Mouse (Mus musculus): ENCODE results near the gene Sft2d2. TPM values are rescaled to one million over a fixed set of nuclear protein-coding genes. Genes with fewer than 3 reads are reported as not detected.
A peak's percentile ranks its signal among the peaks of the same experiment; 100 is the strongest.

The Sft2d2 gene
- polyA plus RNA-seq, 1 experiment, result 19.4 TPM

- no peak overlapping the region for H3ac ChIP-seq (ENCODE audit: control insufficient read depth, insufficient read length)
- H3K4me3 ChIP-seq, result no peak overlapping the region
- no peaks in the 10 kb centered on the region for H3K27me3 ChIP-seq (ENCODE audit: control insufficient read depth, insufficient read depth, insufficient read length)
- peaks cover 7% of the 10 kb centered on the region for H3K79me2 ChIP-seq (ENCODE audit: control insufficient read depth, insufficient read depth)
- TF ChIP-seq E2F4 (IDR thresholded peaks at IDR 0.05; ENCODE audit: insufficient read depth) (no peak), REST (IDR thresholded peaks at IDR 0.05; ENCODE audit: insufficient read depth, insufficient read length) (no peak), CEBPB (IDR thresholded peaks at IDR 0.05; ENCODE audit: insufficient read depth, poor library complexity, severe bottlenecking) (no peak), POLR2A (IDR thresholded peaks at IDR 0.05; ENCODE audit: insufficient read length, low read depth) (no peak), USF1 (IDR thresholded peaks at IDR 0.05; ENCODE audit: low read depth) (no peak), MYOG (IDR thresholded peaks at IDR 0.05; ENCODE audit: control insufficient read depth in 1 of 3, insufficient read depth in 1 of 3, insufficient read length in 2 of 3, low read depth in 2 of 3) (no peak), MYOD1 (IDR thresholded peaks at IDR 0.05; ENCODE audit: control insufficient read depth in 1 of 3, insufficient read length in 2 of 3, low read depth in 2 of 3) (no peak), POLR2AphosphoS2 (IDR thresholded peaks at IDR 0.05; ENCODE audit: insufficient read length, low read depth) (no peak), TCF3 (IDR thresholded peaks at IDR 0.05; ENCODE audit: insufficient read length, low read depth) (no peak), SRF (IDR thresholded peaks at IDR 0.05; ENCODE audit: control insufficient read depth, insufficient read length, low read depth) (no peak), MAX (IDR thresholded peaks at IDR 0.05; ENCODE audit: low read depth) (no peak), TCF12 (IDR thresholded peaks at IDR 0.05; ENCODE audit: insufficient read depth, poor library complexity, severe bottlenecking) (no peak)
- no peaks in the 10 kb centered on the region for H3K36me3 ChIP-seq (ENCODE audit: control insufficient read depth, insufficient read depth)
- H3K4me2 ChIP-seq (ENCODE audit: low read depth), result no peak overlapping the region
Observed at GRCm38 (mm10) chr1:165197875-165198274, 3.6 kb upstream of the Sft2d2 start.

GRCm38 (mm10) chr1:165195396-165195960, 1.2 kb upstream of the Sft2d2 start:
- TF ChIP-seq CEBPB (IDR thresholded peaks at IDR 0.05; ENCODE audit: insufficient read depth, poor library complexity, severe bottlenecking) (no peak), REST (IDR thresholded peaks at IDR 0.05; ENCODE audit: insufficient read depth, insufficient read length) (no peak), TCF12 (IDR thresholded peaks at IDR 0.05; ENCODE audit: insufficient read depth, poor library complexity, severe bottlenecking) (no peak), E2F4 (IDR thresholded peaks at IDR 0.05; ENCODE audit: insufficient read depth) (no peak), MYOD1 (IDR thresholded peaks at IDR 0.05; ENCODE audit: control insufficient read depth in 1 of 3, insufficient read length in 2 of 3, low read depth in 2 of 3) (no peak), POLR2A (IDR thresholded peaks at IDR 0.05; ENCODE audit: insufficient read length, low read depth) (no peak), MYOG (IDR thresholded peaks at IDR 0.05; ENCODE audit: control insufficient read depth in 1 of 3, insufficient read depth in 1 of 3, insufficient read length in 2 of 3, low read depth in 2 of 3) (no peak), POLR2AphosphoS2 (IDR thresholded peaks at IDR 0.05; ENCODE audit: insufficient read length, low read depth) (no peak), TCF3 (IDR thresholded peaks at IDR 0.05; ENCODE audit: insufficient read length, low read depth) (no peak), USF1 (IDR thresholded peaks at IDR 0.05; ENCODE audit: low read depth) (no peak), SRF (IDR thresholded peaks at IDR 0.05; ENCODE audit: control insufficient read depth, insufficient read length, low read depth) (no peak), MAX (IDR thresholded peaks at IDR 0.05; ENCODE audit: low read depth) (no peak)
- no peaks in the 10 kb centered on the region for H3K36me3 ChIP-seq (ENCODE audit: control insufficient read depth, insufficient read depth)
- H3K4me2 ChIP-seq (ENCODE audit: low read depth), result peak overlapping the region; percentile 91
- no peaks in the 10 kb centered on the region for H3K27me3 ChIP-seq (ENCODE audit: control insufficient read depth, insufficient read depth, insufficient read length)
- no peak overlapping the region for H3ac ChIP-seq (ENCODE audit: control insufficient read depth, insufficient read length)
- peak overlapping the region; percentile 46 for H3K4me3 ChIP-seq
- peaks cover 11% of the 10 kb centered on the region for H3K79me2 ChIP-seq (ENCODE audit: control insufficient read depth, insufficient read depth)

GRCm38 (mm10) chr1:165194662-165195013, 400 bp upstream of the Sft2d2 start:
- Histone ChIP-seq H3K4me3 (peak overlapping the region; percentile 46), H3ac (ENCODE audit: control insufficient read depth, insufficient read length) (peak overlapping the region; percentile 25), H3K79me2 (ENCODE audit: control insufficient read depth, insufficient read depth) (peaks cover 11% of the 10 kb centered on the region), H3K27me3 (ENCODE audit: control insufficient read depth, insufficient read depth, insufficient read length) (no peaks in the 10 kb centered on the region), H3K4me2 (ENCODE audit: low read depth) (peak overlapping the region; percentile 91), H3K36me3 (ENCODE audit: control insufficient read depth, insufficient read depth) (no peaks in the 10 kb centered on the region)
- TF ChIP-seq POLR2AphosphoS2 (IDR thresholded peaks at IDR 0.05; ENCODE audit: insufficient read length, low read depth) (no peak), USF1 (IDR thresholded peaks at IDR 0.05; ENCODE audit: low read depth) (no peak), E2F4 (IDR thresholded peaks at IDR 0.05; ENCODE audit: insufficient read depth) (no peak), TCF3 (IDR thresholded peaks at IDR 0.05; ENCODE audit: insufficient read length, low read depth) (no peak), SRF (IDR thresholded peaks at IDR 0.05; ENCODE audit: control insufficient read depth, insufficient read length, low read depth) (no peak), REST (IDR thresholded peaks at IDR 0.05; ENCODE audit: insufficient read depth, insufficient read length) (no peak), TCF12 (IDR thresholded peaks at IDR 0.05; ENCODE audit: insufficient read depth, poor library complexity, severe bottlenecking) (no peak)

GRCm38 (mm10) chr1:165193426-165193825, 812 bp downstream of the Sft2d2 start:
- TF ChIP-seq MAX (IDR thresholded peaks at IDR 0.05; ENCODE audit: low read depth) (no peak), MYOG (IDR thresholded peaks at IDR 0.05; ENCODE audit: control insufficient read depth in 1 of 3, insufficient read depth in 1 of 3, insufficient read length in 2 of 3, low read depth in 2 of 3) (no peak), POLR2A (IDR thresholded peaks at IDR 0.05; ENCODE audit: insufficient read length, low read depth) (no peak), CEBPB (IDR thresholded peaks at IDR 0.05; ENCODE audit: insufficient read depth, poor library complexity, severe bottlenecking) (no peak), E2F4 (IDR thresholded peaks at IDR 0.05; ENCODE audit: insufficient read depth) (no peak), USF1 (IDR thresholded peaks at IDR 0.05; ENCODE audit: low read depth) (no peak), TCF3 (IDR thresholded peaks at IDR 0.05; ENCODE audit: insufficient read length, low read depth) (no peak), SRF (IDR thresholded peaks at IDR 0.05; ENCODE audit: control insufficient read depth, insufficient read length, low read depth) (no peak), POLR2AphosphoS2 (IDR thresholded peaks at IDR 0.05; ENCODE audit: insufficient read length, low read depth) (no peak), REST (IDR thresholded peaks at IDR 0.05; ENCODE audit: insufficient read depth, insufficient read length) (no peak), MYOD1 (IDR thresholded peaks at IDR 0.05; ENCODE audit: control insufficient read depth in 1 of 3, insufficient read length in 2 of 3, low read depth in 2 of 3) (no peak), TCF12 (IDR thresholded peaks at IDR 0.05; ENCODE audit: insufficient read depth, poor library complexity, severe bottlenecking) (no peak)
- H3K79me2 ChIP-seq (ENCODE audit: control insufficient read depth, insufficient read depth), result peaks cover 11% of the 10 kb centered on the region
- H3K36me3 ChIP-seq (ENCODE audit: control insufficient read depth, insufficient read depth), result no peaks in the 10 kb centered on the region
- peak overlapping the region; percentile 46 for H3K4me3 ChIP-seq
- H3K27me3 ChIP-seq (ENCODE audit: control insufficient read depth, insufficient read depth, insufficient read length), result no peaks in the 10 kb centered on the region
- peak overlapping the region; percentile 91 for H3K4me2 ChIP-seq (ENCODE audit: low read depth)
- H3ac ChIP-seq (ENCODE audit: control insufficient read depth, insufficient read length), result peak overlapping the region; percentile 25

Measured in myocyte (in vitro differentiated cells).